14 mouse cellular contexts compared by ENCODE assay signal in genomic region chr11:61122769-61123288, GRCm38 (mm10).
"Had no signal": no experiment of that assay in that cellular context is flagged by ENCODE, and none has a peak within 500 bp of the region (broad histone marks: within the 10 kb centered on the region; RNA-seq: fewer than 3 reads in every experiment).

No protein-coding gene starts in this region.

- H3K9ac ChIP-seq: limb, embryonic 13.5 days; liver, embryonic 15.5 days; lung, embryonic 15.5 days; midbrain, embryonic 12.5 days had no signal

- H3K27ac ChIP-seq: layer of hippocampus, adult 2 months; limb, embryonic 13.5 days; liver, embryonic 15.5 days; lung, embryonic 15.5 days; midbrain, embryonic 12.5 days had no signal

- H3K9me3 ChIP-seq: limb, embryonic 13.5 days; liver, embryonic 15.5 days; lung, embryonic 15.5 days; midbrain, embryonic 12.5 days had no signal

- DNase-seq: kidney, adult 11 months; kidney, postnatal 10 days; kidney, postnatal 4 days; left cerebral cortex, postnatal 4 days; lung, postnatal 14 days; thymus, postnatal 4 days had no signal

- H3K27me3 ChIP-seq: limb, embryonic 13.5 days; liver, embryonic 15.5 days; lung, embryonic 15.5 days; midbrain, embryonic 12.5 days had no signal

- H3K4me1 ChIP-seq: limb, embryonic 13.5 days; liver, embryonic 15.5 days; lung, embryonic 15.5 days; midbrain, embryonic 12.5 days had no signal

- H3K4me2 ChIP-seq: limb, embryonic 13.5 days; liver, embryonic 11.5 days; liver, embryonic 15.5 days; lung, embryonic 15.5 days; midbrain, embryonic 12.5 days had no signal

- H3K36me3 ChIP-seq: limb, embryonic 13.5 days; liver, embryonic 15.5 days; lung, embryonic 15.5 days; midbrain, embryonic 12.5 days had no signal

- ATAC-seq: inflammation-experienced regulatory T-cells, adult 6 months; midbrain, embryonic 16.5 days had no signal

- H3K4me3 ChIP-seq: layer of hippocampus, adult 2 months; limb, embryonic 13.5 days; liver, embryonic 15.5 days; lung, embryonic 15.5 days; midbrain, embryonic 12.5 days had no signal
